Mouse (Mus musculus) forebrain, embryonic 11.5 days (tissue): ENCODE measurements at regions not wholly inside any gene's neighbourhood (a gene's known extent, or its start where the extent isn't known, plus 50 kb on each side); places are given as distances from the start of the nearest gene placed in this dataset.

Experiments
- ATAC-seq: fragments of 200-750 bp; cut with Nextera tagmentation; replicated peaks from 2 replicates; pipeline ENCODE4 v1.8.0; 2017; ENCODE audit warnings: moderate TSS enrichment; ENCODE audit not compliant: low FRiP score
- DNase-seq: peaks from one replicate; pipeline ENCODE4 v3.0.0-alpha.2; 2017; ENCODE audit warnings: low spot score
- H3K27ac ChIP-seq: fragments of 300-500 bp; sonication (generic); 2 replicates; pipeline ENCODE4 v1.5.1; 2014; ENCODE audit warnings: low read depth, low read length
- H3K27me3 ChIP-seq: fragments of 300-500 bp; sonication (generic); 2 replicates; pipeline ENCODE4 v1.6.1; 2014; ENCODE audit warnings: mild to moderate bottlenecking, low read length, mixed read lengths; ENCODE audit not compliant: control insufficient read depth, insufficient read depth
- H3K36me3 ChIP-seq: fragments of 300-500 bp; sonication (generic); 2 replicates; pipeline ENCODE4 v1.6.1; 2014; ENCODE audit warnings: mild to moderate bottlenecking, low read length, moderate library complexity, mixed read lengths; ENCODE audit not compliant: control insufficient read depth, insufficient read depth
- H3K4me1 ChIP-seq: fragments of 300-500 bp; sonication (generic); replicated peaks from 2 replicates; pipeline ENCODE4 v1.6.1; 2014; ENCODE audit warnings: low read length, mixed read lengths; ENCODE audit not compliant: control insufficient read depth, insufficient read depth
- H3K4me2 ChIP-seq: fragments of 300-500 bp; sonication (generic); 2 replicates; pipeline ENCODE4 v1.6.1; 2014; ENCODE audit warnings: low read depth, mild to moderate bottlenecking, low read length, moderate library complexity, mixed read lengths; ENCODE audit not compliant: severe bottlenecking
- H3K4me3 ChIP-seq: fragments of 300-500 bp; sonication (generic); 2 replicates; pipeline ENCODE4 v1.5.1; 2014; ENCODE audit warnings: low read depth, low read length
- H3K9ac ChIP-seq: fragments of 300-500 bp; sonication (generic); 2 replicates; pipeline ENCODE4 v1.6.1; 2014; ENCODE audit warnings: low read length
- H3K9me3 ChIP-seq: fragments of 300-500 bp; sonication (generic); 2 replicates; pipeline ENCODE4 v1.6.1; 2016; ENCODE audit warnings: low read length, mixed read lengths; ENCODE audit not compliant: control insufficient read depth
- whole genome bisulfite sequencing: fragments of 180-500 bp; shearing (Covaris S2); extraction: QIAGEN DNeasy Blood & Tissue Kit; methylation state at CpG from one replicate; pipeline ENCODE4 v1.1.7; 2014; 5-methylcytosine and 5-hydroxymethylcytosine counted together

DNA sequence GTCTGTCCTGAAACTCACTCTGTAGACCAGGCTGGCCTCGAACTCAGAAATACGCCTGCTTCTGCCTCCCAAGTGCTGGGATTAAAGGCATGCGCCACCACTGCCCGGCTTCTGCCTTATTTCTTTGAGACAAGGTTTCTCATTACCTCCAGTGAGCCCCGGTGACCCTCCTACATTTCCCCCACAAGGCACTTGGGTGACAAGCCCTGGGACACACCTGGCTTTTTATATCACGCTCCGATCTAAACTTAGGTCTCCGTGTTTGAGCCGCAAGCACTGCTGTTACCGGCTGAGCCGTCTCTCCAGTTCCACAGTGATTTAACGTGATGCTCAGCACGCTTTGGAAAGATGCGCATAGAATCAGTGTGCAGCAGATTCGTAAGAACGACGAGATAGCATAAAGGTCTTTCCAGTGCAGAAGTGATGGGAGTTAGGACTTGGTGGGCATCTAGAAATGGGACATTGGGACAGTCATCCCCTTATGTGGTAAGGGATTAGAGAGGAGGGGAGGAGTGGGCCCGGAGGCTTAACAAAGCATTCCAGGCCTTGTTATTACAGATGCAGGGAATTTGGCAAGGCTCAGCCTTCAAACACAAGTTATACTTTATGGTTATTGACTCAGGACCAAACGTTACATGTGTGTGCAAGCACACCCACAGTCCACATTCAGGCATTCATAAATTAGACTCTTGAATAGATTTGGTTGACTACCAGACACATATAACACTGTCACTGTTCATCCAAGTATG, 56.9 kb upstream of the Slc38a4 start:
- no peak for ATAC-seq
- Histone ChIP-seq H3K27ac (no peak overlapping the region), H3K36me3 (no peaks in the 10 kb centered on the region), H3K9me3 (no peaks in the 10 kb centered on the region), H3K27me3 (no peaks in the 10 kb centered on the region), H3K4me1 (no peaks in the 10 kb centered on the region), H3K9ac (no peak overlapping the region), H3K4me2 (no peak overlapping the region), H3K4me3 (no peak overlapping the region)
- DNase-seq = no peak
- WGBS = 88% methylated on average over 19 of the region's 19 CpGs

GRCm38 (mm10) chr15:97111320-97112192, 55.8 kb upstream of the Slc38a4 start:
- Histone ChIP-seq H3K4me1 (no peaks in the 10 kb centered on the region), H3K9ac (no peak overlapping the region), H3K4me3 (no peak overlapping the region), H3K9me3 (no peaks in the 10 kb centered on the region), H3K36me3 (no peaks in the 10 kb centered on the region), H3K4me2 (no peak overlapping the region), H3K27ac (no peak overlapping the region), H3K27me3 (no peaks in the 10 kb centered on the region)
- DNase-seq = no peak
- WGBS = 73% methylated on average over 11 of the region's 11 CpGs
- no peak for ATAC-seq

GRCm38 (mm10) chr15:97107779-97108178, 52.0 kb upstream of the Slc38a4 start:
- no peaks in the 10 kb centered on the region for H3K36me3 ChIP-seq
- H3K9ac ChIP-seq = no peak overlapping the region
- 68% methylated on average over 10 of the region's 10 CpGs for WGBS
- H3K27ac ChIP-seq = no peak overlapping the region
- DNase-seq (no peak), ATAC-seq (no peak)
- no peaks in the 10 kb centered on the region for H3K27me3 ChIP-seq
- H3K4me2 ChIP-seq = no peak overlapping the region
- H3K9me3 ChIP-seq = no peaks in the 10 kb centered on the region
- no peak overlapping the region for H3K4me3 ChIP-seq
- H3K4me1 ChIP-seq = no peaks in the 10 kb centered on the region

GRCm38 (mm10) chr15:97106556-97106955, 50.8 kb upstream of the Slc38a4 start:
- WGBS = 94% methylated on average over 6 of the region's 6 CpGs
- Histone ChIP-seq H3K4me1 (no peaks in the 10 kb centered on the region), H3K36me3 (no peaks in the 10 kb centered on the region), H3K9me3 (no peaks in the 10 kb centered on the region), H3K4me2 (no peak overlapping the region), H3K9ac (no peak overlapping the region), H3K4me3 (no peak overlapping the region), H3K27ac (no peak overlapping the region), H3K27me3 (no peaks in the 10 kb centered on the region)
- DNase-seq (peak; percentile 22), ATAC-seq (no peak)
